Mouse (Mus musculus) intestine, embryonic 14.5 days (tissue): ENCODE data around the gene Mzf1. TPM values are rescaled to one million over a fixed set of nuclear protein-coding genes. Genes with fewer than 3 reads are reported as not detected.
"Not testable (repeated sequence)": the region's sequence is repeated elsewhere in the genome, so short reads cannot be mapped to it uniquely, and the experiment has no call there.

Source experiments
- ATAC-seq: fragments of 200-750 bp; cut with Nextera tagmentation; replicated peaks from 2 replicates; pipeline ENCODE4 v1.8.0; 2017; ENCODE audit warnings: low read depth, moderate number of reproducible peaks, moderate TSS enrichment, moderate library complexity; ENCODE audit not compliant: low FRiP score, low TSS enrichment
- DNase-seq: peaks from one replicate; pipeline ENCODE4 v3.0.0-alpha.2; 2018; ENCODE audit warnings: low spot score
- H3K27ac ChIP-seq: fragments of 300-500 bp; sonication (generic); 2 replicates; pipeline ENCODE4 v1.5.1; 2014; ENCODE audit warnings: low read depth, mild to moderate bottlenecking, control low read depth
- H3K27me3 ChIP-seq: fragments of 300-500 bp; sonication (generic); replicated peaks from 2 replicates; pipeline ENCODE4 v1.6.1; 2014; ENCODE audit warnings: low read length, control low read depth; ENCODE audit not compliant: control insufficient read depth, insufficient read depth
- H3K36me3 ChIP-seq: fragments of 300-500 bp; sonication (generic); 2 replicates; pipeline ENCODE4 v1.6.1; 2014; ENCODE audit warnings: low read length, control low read depth; ENCODE audit not compliant: control insufficient read depth, insufficient read depth
- H3K4me1 ChIP-seq: fragments of 300-500 bp; sonication (generic); replicated peaks from 2 replicates; pipeline ENCODE4 v1.6.1; 2014; ENCODE audit warnings: low read length, control low read depth, mixed read lengths; ENCODE audit not compliant: control insufficient read depth, insufficient read depth
- H3K4me2 ChIP-seq: fragments of 300-500 bp; sonication (generic); 2 replicates; pipeline ENCODE4 v1.6.1; 2014; ENCODE audit warnings: low read length
- H3K4me3 ChIP-seq: fragments of 300-500 bp; sonication (generic); 2 replicates; pipeline ENCODE4 v1.5.1; 2014; ENCODE audit warnings: low read depth, low read length, control low read depth, mixed read lengths
- H3K9ac ChIP-seq: fragments of 300-500 bp; sonication (generic); 2 replicates; pipeline ENCODE4 v1.6.1; 2014; ENCODE audit warnings: mild to moderate bottlenecking, low read length
- H3K9me3 ChIP-seq: fragments of 300-500 bp; sonication (generic); 2 replicates; pipeline ENCODE4 v1.6.1; 2016; ENCODE audit warnings: low read length, control low read depth; ENCODE audit not compliant: control insufficient read depth
- WGBS: fragments of 180-500 bp; shearing (Covaris S2); extraction: QIAGEN DNeasy Blood & Tissue Kit; methylation state at CpG from one replicate; pipeline ENCODE4 v1.1.7; 2014; 5-methylcytosine and 5-hydroxymethylcytosine counted together
- polyA plus RNA-seq: library from polyadenylated mRNA; unstranded; fragments of >200 nt; fragmentation: Nextera tagmentation; extraction: Ambion mirVana; gene quantifications from 2 replicates; pipeline ENCODE4 v1.2.1, GENCODE M21; 2014

Mzf1 gene
- polyA plus RNA-seq = 2.5 and 2.7 TPM in 2 replicates

DNA sequence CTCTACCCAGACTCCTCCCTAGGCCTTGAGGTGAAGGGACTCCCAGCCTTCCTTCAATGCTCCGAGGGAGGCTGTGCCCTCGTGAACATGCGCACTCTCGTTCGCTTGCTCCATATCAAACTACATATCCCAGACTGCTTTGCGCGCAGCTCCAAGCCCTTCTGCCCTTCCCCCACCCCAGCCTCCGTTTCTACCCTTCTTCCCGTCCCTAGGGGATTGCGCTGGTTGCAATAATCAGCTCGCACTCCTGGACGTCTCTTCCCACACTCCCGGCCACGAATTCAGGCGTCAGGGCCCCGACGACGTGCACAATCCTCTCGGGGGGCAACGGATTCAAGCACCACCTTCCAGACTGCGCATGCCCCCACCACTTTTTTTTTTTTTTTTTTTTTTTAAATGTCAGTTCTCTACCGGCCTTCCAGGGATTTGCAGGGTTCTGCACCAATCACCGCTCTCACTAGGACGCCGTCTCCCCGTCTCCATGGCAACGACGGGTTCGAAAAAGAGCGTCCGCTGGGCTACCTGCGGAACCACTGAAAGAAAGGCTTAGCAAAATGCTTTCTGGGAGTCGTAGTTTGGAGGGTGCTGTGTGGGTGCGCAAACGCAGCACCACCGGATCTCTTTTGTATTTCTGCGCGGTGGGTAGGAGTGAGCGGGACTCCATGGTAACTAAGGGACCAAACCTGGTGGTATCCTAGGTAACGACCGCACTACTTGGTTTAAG is at the start of gene Mzf1:
Mzf1 (minus strand) TSS at position 478 of the 724 bp plus-strand sequence.
- peak; percentile 96 for ATAC-seq
- Histone ChIP-seq H3K4me1 (no peaks in the 10 kb centered on the region; the same call in 1 of the 2 replicates), H3K4me3 (peak within 1 kb of the TSS; percentile 64), H3K9me3 (no peaks in the 10 kb centered on the region), H3K27me3 (no peaks in the 10 kb centered on the region), H3K4me2 (peak within 1 kb of the TSS; percentile 56), H3K36me3 (no peaks in the 10 kb centered on the region), H3K27ac (peak within 1 kb of the TSS; percentile 36; the same call in 1 of the 2 replicates), H3K9ac (peak within 1 kb of the TSS; percentile 51)
- under 1% methylated on average over 41 of the region's 41 CpGs for WGBS
- DNase-seq = peak; percentile 96

DNA sequence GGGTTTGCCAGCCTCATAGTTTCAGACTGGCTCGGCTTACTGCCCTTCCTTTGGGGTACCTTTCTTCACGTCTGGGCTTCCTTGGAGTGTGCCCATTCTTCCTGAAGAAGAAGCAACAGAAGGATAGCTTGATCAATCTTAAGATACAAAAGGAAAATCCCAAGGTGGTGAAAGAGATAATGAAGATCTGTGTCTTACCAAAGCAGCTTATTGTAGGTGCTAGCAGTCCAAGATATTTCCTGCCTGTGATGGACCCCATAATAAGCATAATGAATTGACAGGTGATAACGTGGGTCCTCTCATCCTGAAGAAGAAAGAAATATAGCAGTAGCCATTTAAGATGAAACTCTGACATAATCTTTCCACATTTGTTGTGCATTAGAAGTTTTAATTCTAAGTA is 40.5 kb upstream of the Mzf1 start, which contains the start of gene Vmn1r85:
Vmn1r85 (minus strand) TSS at position 101 of the 400 bp plus-strand sequence.
- Histone ChIP-seq H3K9ac (no peak within 1 kb of the TSS), H3K4me1 (no peaks in the 10 kb centered on the region), H3K4me2 (no peak within 1 kb of the TSS), H3K9me3 (no peaks in the 10 kb centered on the region), H3K27ac (no peak within 1 kb of the TSS), H3K36me3 (no peaks in the 10 kb centered on the region), H3K27me3 (no peaks in the 10 kb centered on the region), H3K4me3 (no peak within 1 kb of the TSS)
- DNase-seq (no peak), ATAC-seq (no peak)
- 68% methylated on average over 3 of the region's 3 CpGs for WGBS

DNA sequence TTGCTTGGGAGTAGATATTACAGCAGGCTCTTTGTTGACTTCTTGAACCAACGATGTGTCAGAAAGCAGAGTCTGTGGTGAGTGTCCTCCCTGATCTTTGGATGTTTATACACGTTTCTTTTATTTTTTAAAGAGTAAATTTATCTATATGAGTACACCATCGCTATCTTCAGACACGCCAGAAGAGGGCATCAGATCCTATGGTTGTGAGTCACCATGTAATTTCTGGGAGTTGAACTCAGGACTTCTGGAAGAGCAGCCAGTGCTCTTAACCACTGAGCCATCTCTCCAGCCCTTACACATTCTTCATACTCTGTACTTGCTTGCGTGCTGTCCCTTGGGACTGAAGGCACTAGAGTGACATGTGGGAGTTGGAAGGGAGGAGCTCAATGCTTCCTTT is 17.7 kb upstream of the Mzf1 start:
- Histone ChIP-seq H3K27ac (no peak overlapping the region), H3K27me3 (no peaks in the 10 kb centered on the region), H3K36me3 (no peaks in the 10 kb centered on the region), H3K4me2 (no peak overlapping the region), H3K4me3 (no peak overlapping the region), H3K4me1 (no peaks in the 10 kb centered on the region), H3K9ac (no peak overlapping the region), H3K9me3 (no peaks in the 10 kb centered on the region)
- WGBS = 66% methylated on average over 5 of the region's 5 CpGs
- ATAC-seq (no peak), DNase-seq (no peak)

DNA sequence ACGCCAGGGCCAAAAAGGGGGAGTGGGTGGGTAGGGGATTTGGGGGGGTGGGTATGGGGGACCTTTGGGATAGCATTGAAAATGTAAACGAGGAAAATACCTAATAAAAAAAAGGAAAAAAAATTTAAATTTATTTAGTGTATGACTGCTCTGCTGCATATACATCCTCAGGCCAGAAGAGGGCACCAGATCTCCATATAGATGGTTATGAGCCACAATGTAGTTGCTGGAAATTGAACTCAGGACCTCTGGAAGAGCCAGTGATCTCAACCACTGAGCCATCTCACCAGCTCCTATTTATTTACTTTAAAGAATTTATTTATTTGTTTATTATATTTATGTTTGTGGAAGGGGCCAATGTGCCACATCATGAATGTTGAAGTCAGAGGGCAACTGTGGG is 8.8 kb upstream of the Mzf1 start:
- not testable (repeated sequence) for H3K4me2 ChIP-seq, H3K27ac ChIP-seq, H3K4me1 ChIP-seq, H3K36me3 ChIP-seq, H3K27me3 ChIP-seq, ATAC-seq, H3K4me3 ChIP-seq, DNase-seq, H3K9me3 ChIP-seq, H3K9ac ChIP-seq
- WGBS = 71% methylated on average over 2 of the region's 2 CpGs

DNA sequence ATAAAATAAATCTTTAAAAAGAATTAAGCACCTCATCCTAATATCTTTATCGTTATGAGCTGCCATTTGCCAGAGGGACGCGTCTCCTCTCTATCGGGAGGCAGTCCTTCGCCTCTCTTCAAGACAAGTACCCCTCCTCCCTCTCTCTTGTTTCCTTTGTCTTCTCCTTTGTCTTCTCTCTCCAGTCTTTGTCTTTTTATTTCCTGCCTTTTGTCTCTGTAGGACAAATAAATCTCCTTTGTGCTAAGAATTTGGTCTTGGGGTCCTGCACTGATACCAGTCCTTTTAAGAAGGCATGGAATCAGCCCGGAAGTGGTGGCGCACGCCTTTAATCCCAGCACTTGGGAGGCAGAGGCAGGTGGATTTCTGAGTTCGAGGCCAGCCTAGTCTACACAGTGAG is 5.0 kb upstream of the Mzf1 start:
- 93% methylated on average over 9 of the region's 9 CpGs for WGBS
- Histone ChIP-seq H3K4me3 (no peak overlapping the region), H3K9ac (no peak overlapping the region), H3K36me3 (no peaks in the 10 kb centered on the region), H3K9me3 (0 out of 2 replicates have a peak, but pooled peaks cover 2% of the 10 kb centered on the region), H3K4me1 (no peaks in the 10 kb centered on the region), H3K27me3 (no peaks in the 10 kb centered on the region), H3K27ac (no peak overlapping the region), H3K4me2 (no peak overlapping the region)
- ATAC-seq = no peak
- no peak for DNase-seq

DNA sequence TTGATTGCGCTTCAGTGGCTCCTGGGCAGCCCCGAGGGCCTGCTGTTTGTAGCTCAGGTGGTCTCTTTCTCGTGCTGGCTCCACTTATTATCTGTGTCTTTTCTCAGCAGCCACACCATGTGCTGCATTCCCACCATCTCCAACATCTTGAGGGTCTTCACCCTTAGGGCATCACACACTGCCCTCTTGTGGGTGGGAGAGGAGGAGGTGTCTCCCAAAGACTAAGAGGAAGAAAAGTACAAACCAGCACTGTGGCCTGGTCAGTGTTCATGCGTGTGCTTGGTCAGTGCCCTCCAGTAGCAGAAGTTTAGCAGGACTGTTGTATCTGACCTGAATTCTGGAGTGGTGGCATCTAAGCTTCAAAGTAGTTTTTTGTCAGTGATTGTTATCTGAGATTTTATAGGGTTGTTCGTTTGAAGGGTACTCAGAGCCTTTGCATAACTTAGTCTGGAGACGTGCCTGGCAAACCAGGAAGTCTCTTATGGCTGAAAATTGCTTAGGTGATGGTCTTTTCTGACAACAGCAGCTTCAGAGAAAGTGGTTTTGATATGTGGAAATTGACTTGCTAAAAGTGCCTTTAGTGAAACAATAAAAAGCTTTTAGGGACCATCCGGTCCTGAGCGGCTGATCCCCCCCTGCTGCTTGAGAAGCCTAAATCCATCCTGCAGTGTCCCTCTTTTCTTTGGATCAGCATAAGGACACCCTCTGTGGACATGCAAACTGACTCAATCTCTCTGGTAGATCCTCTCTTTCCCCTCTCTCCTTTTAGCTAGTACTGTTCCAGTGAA is 2.5 kb upstream of the Mzf1 start:
- H3K27ac ChIP-seq = no peak overlapping the region
- H3K4me2 ChIP-seq = no peak overlapping the region
- H3K9ac ChIP-seq = no peak overlapping the region
- no peak for DNase-seq
- WGBS = 63% methylated on average over 8 of the region's 8 CpGs
- no peak for ATAC-seq
- no peaks in the 10 kb centered on the region for H3K9me3 ChIP-seq
- H3K36me3 ChIP-seq = no peaks in the 10 kb centered on the region
- no peak overlapping the region for H3K4me3 ChIP-seq
- no peaks in the 10 kb centered on the region for H3K27me3 ChIP-seq
- H3K4me1 ChIP-seq = no peaks in the 10 kb centered on the region; the same call in 1 of the 2 replicates

DNA sequence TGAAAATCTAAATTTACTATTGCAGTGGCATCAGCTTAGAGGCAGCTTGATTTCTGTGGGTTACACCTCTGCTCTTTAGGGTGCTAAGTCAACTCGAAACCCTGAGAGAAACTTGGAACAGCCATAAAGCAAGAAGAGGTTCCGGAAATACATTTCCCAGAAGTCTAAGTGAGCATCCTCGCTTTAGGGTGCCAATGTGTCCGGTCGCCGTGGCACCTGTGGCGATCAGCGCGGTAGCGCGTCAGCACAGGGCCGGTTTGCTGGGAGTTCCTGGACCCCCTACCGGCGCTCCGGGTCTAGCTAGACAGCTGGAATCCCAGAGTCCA is 640 bp downstream of the Mzf1 start:
- 4% methylated on average over 15 of the region's 15 CpGs for WGBS
- Histone ChIP-seq H3K9me3 (no peaks in the 10 kb centered on the region), H3K36me3 (no peaks in the 10 kb centered on the region), H3K4me3 (peak overlapping the region; percentile 64), H3K9ac (peak overlapping the region; percentile 51), H3K4me2 (peak overlapping the region; percentile 56), H3K4me1 (no peaks in the 10 kb centered on the region; the same call in 1 of the 2 replicates), H3K27ac (peak overlapping the region; percentile 36; the same call in 1 of the 2 replicates), H3K27me3 (no peaks in the 10 kb centered on the region)
- ATAC-seq (no peak), DNase-seq (no peak)

DNA sequence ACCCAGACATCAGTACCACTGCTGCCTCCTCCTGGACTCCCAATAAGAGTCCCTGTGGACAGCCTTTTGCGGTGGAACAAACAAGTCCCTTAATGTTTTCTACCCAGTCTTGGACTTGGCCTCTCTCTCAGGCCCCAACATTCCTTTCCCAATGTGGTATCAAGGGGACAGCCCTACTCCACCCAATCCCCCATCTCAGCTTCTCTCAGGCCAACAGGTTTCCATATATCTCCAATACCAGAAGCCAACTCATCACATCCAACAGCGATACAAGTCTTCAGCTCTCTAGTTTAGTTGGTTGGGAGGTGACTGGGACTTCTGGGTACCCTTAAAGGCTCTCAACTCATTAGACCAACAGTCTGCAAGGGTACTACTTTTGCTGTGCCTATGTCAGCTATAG is 1.1 kb downstream of the Mzf1 start:
- peak overlapping the region; percentile 64 for H3K4me3 ChIP-seq
- peak overlapping the region; percentile 56 for H3K4me2 ChIP-seq
- no peak overlapping the region for H3K27ac ChIP-seq
- H3K36me3 ChIP-seq = no peaks in the 10 kb centered on the region
- no peaks in the 10 kb centered on the region for H3K27me3 ChIP-seq
- 98% methylated on average over 2 of the region's 2 CpGs for WGBS
- ATAC-seq (no peak), DNase-seq (no peak)
- no peaks in the 10 kb centered on the region for H3K9me3 ChIP-seq
- no peak overlapping the region for H3K9ac ChIP-seq
- H3K4me1 ChIP-seq = no peaks in the 10 kb centered on the region; the same call in 1 of the 2 replicates
